Comparison of ENCODE assay signal across 17 mouse cellular contexts in genomic region chr2:34193870-34194820, GRCm38 (mm10).
DNase-seq lines count a peak whose midpoint lies in the region; ATAC-seq and TF ChIP-seq lines count a peak whose summit lies in the region.
"Had no signal": no experiment of that assay in that cellular context is flagged by ENCODE, and none has a peak within 500 bp of the region (broad histone marks: within the 10 kb centered on the region; RNA-seq: fewer than 3 reads in every experiment).

No protein-coding gene starts in this region.

- H3K4me2 ChIP-seq in hindbrain, embryonic 14.5 days (replicated peaks): no peak overlapping the region
- H3K4me2 ChIP-seq in hindbrain, embryonic 16.5 days (ENCODE audit: low read length): no peak overlapping the region
- H3K4me2 ChIP-seq in neural tube, embryonic 15.5 days: no peak overlapping the region
- no peak overlapping the region for H3K4me2 ChIP-seq in lung, embryonic 16.5 days (ENCODE audit: low read depth, low read length)
- H3K4me2 ChIP-seq: heart, embryonic 11.5 days; liver, embryonic 11.5 days had no signal

- TF ChIP-seq POLR2A in olfactory bulb, adult 2 months (IDR thresholded peaks at IDR 0.05; ENCODE audit: insufficient read depth, low read depth, low read length): no peak

- no peak overlapping the region for H3K4me3 ChIP-seq in hindbrain, embryonic 14.5 days (replicated peaks; ENCODE audit: low read length)
- H3K4me3 ChIP-seq in hindbrain, embryonic 16.5 days (ENCODE audit: low read length): no peak overlapping the region
- no peak overlapping the region for H3K4me3 ChIP-seq in neural tube, embryonic 15.5 days (replicated peaks)
- H3K4me3 ChIP-seq in lung, embryonic 16.5 days (ENCODE audit: low read length): no peak overlapping the region
- H3K4me3 ChIP-seq in olfactory bulb, adult 2 months (ENCODE audit: insufficient read depth, low read depth, low read length): no peak overlapping the region

- TF ChIP-seq CTCF in olfactory bulb, adult 2 months (IDR thresholded peaks at IDR 0.05; ENCODE audit: insufficient read depth, low read depth, low read length): no peak

- H3K9me3 ChIP-seq in hindbrain, embryonic 14.5 days (ENCODE audit: control insufficient read depth, low read length): no peaks in the 10 kb centered on the region
- H3K9me3 ChIP-seq in hindbrain, embryonic 16.5 days (ENCODE audit: control insufficient read depth, low read length): no peaks in the 10 kb centered on the region
- no peaks in the 10 kb centered on the region for H3K9me3 ChIP-seq in neural tube, embryonic 15.5 days (replicated peaks)
- H3K9me3 ChIP-seq in lung, embryonic 16.5 days (ENCODE audit: control insufficient read depth, low read length): no peaks in the 10 kb centered on the region

- no peak for DNase-seq in hindbrain, embryonic 14.5 days (ENCODE audit: low spot score)
- no peak for DNase-seq in neural tube, embryonic 10.5 days (ENCODE audit: extremely low spot score, low spot score)
- DNase-seq in gastrocnemius, postnatal 25 days: no peak
- no peak for DNase-seq in cerebellum, postnatal 10 days
- DNase-seq: heart, postnatal 4 days; kidney, adult 11 months; layer of hippocampus, postnatal 36 days; right cerebral cortex, postnatal 4 days had no signal

- no peak for ATAC-seq in hindbrain, embryonic 14.5 days (ENCODE audit: low FRiP score)
- no peak for ATAC-seq in hindbrain, embryonic 16.5 days
- ATAC-seq in neural tube, embryonic 15.5 days (ENCODE audit: low FRiP score): no peak
- peak; percentile 71 for ATAC-seq in lung, embryonic 16.5 days (ENCODE audit: low read depth)
- ATAC-seq: Patski had no signal

- 56% methylated on average over 8 of the region's 8 CpGs for WGBS in hindbrain, embryonic 14.5 days
- 49% methylated on average over 8 of the region's 8 CpGs for WGBS in hindbrain, embryonic 16.5 days
- 55% methylated on average over 8 of the region's 8 CpGs for WGBS in neural tube, embryonic 15.5 days
- WGBS in lung, embryonic 16.5 days: 62% methylated on average over 8 of the region's 8 CpGs
- 33% methylated on average over 8 of the region's 8 CpGs for WGBS in olfactory bulb, adult 2 months

- no peak overlapping the region for H3K9ac ChIP-seq in hindbrain, embryonic 14.5 days
- H3K9ac ChIP-seq in hindbrain, embryonic 16.5 days (ENCODE audit: low read depth, low read length): no peak overlapping the region
- H3K9ac ChIP-seq in neural tube, embryonic 15.5 days (replicated peaks): no peak overlapping the region
- no peak overlapping the region for H3K9ac ChIP-seq in lung, embryonic 16.5 days (ENCODE audit: low read length)

- peak overlapping the region; percentile 49; the same call in 1 of the 2 replicates for H3K27ac ChIP-seq in hindbrain, embryonic 14.5 days
- H3K27ac ChIP-seq in hindbrain, embryonic 16.5 days (ENCODE audit: low read depth, low read length): no peak overlapping the region
- peak overlapping the region; percentile 14 for H3K27ac ChIP-seq in neural tube, embryonic 15.5 days (replicated peaks)
- peak overlapping the region; percentile 48; the same call in 1 of the 2 replicates for H3K27ac ChIP-seq in lung, embryonic 16.5 days (ENCODE audit: low read length)
- H3K27ac ChIP-seq in olfactory bulb, adult 2 months (ENCODE audit: insufficient read depth, low read depth, low read length): peak overlapping the region; percentile 70; the same call in 1 of the 2 replicates
- H3K27ac ChIP-seq: kidney, postnatal 0 days; macrophage had no signal

- H3K27me3 ChIP-seq in hindbrain, embryonic 14.5 days (ENCODE audit: control insufficient read depth, insufficient read depth, low read length): no peaks in the 10 kb centered on the region
- H3K27me3 ChIP-seq in hindbrain, embryonic 16.5 days (replicated peaks; ENCODE audit: control insufficient read depth, insufficient read depth, low read length): no peaks in the 10 kb centered on the region
- no peaks in the 10 kb centered on the region for H3K27me3 ChIP-seq in neural tube, embryonic 15.5 days (replicated peaks)
- H3K27me3 ChIP-seq in lung, embryonic 16.5 days (ENCODE audit: control insufficient read depth, insufficient read depth, low read depth, low read length): no peaks in the 10 kb centered on the region
- H3K27me3 ChIP-seq: Patski had no signal

- peaks cover 22% of the 10 kb centered on the region for H3K4me1 ChIP-seq in hindbrain, embryonic 14.5 days (replicated peaks; ENCODE audit: control insufficient read depth, insufficient read depth, low read length)
- H3K4me1 ChIP-seq in hindbrain, embryonic 16.5 days (ENCODE audit: control insufficient read depth, insufficient read depth, low read depth, low read length): peaks cover 15% of the 10 kb centered on the region
- peaks cover 16% of the 10 kb centered on the region for H3K4me1 ChIP-seq in neural tube, embryonic 15.5 days
- peaks cover 10% of the 10 kb centered on the region for H3K4me1 ChIP-seq in lung, embryonic 16.5 days (replicated peaks; ENCODE audit: control insufficient read depth, insufficient read depth, low read length)
- peaks cover 14% of the 10 kb centered on the region for H3K4me1 ChIP-seq in olfactory bulb, adult 2 months (ENCODE audit: control insufficient read depth, insufficient read depth, low read length)

- H3K36me3 ChIP-seq in hindbrain, embryonic 14.5 days (replicated peaks; ENCODE audit: control insufficient read depth, insufficient read depth): peaks cover 2% of the 10 kb centered on the region; the same call in 1 of the 2 replicates
- no peaks in the 10 kb centered on the region for H3K36me3 ChIP-seq in hindbrain, embryonic 16.5 days (ENCODE audit: control insufficient read depth, insufficient read depth, low read length)
- peaks cover 2% of the 10 kb centered on the region; the same call in 1 of the 2 replicates for H3K36me3 ChIP-seq in neural tube, embryonic 15.5 days
- no peaks in the 10 kb centered on the region for H3K36me3 ChIP-seq in lung, embryonic 16.5 days (ENCODE audit: control insufficient read depth, insufficient read depth, low read length)
